Comparison of ENCODE assay signal across 17 mouse cellular contexts in genomic region chr1:83835965-83836364, GRCm38 (mm10).
"Had no signal": no experiment of that assay in that cellular context is flagged by ENCODE, and none has a peak within 500 bp of the region (broad histone marks: within the 10 kb centered on the region; RNA-seq: fewer than 3 reads in every experiment).

No protein-coding gene starts in this region.

- H3K27ac ChIP-seq: liver, embryonic 15.5 days; lung, embryonic 15.5 days; macrophage; midbrain, embryonic 13.5 days; neural tube, embryonic 12.5 days; stomach, embryonic 15.5 days; stomach, postnatal 0 days had no signal

- DNase-seq: liver, postnatal 0 days; lung, adult 2 months; lung, postnatal 14 days; lung, postnatal 36 days; right cerebral cortex, postnatal 14 days; thymus, adult 2 months; thymus, postnatal 25 days; thymus, postnatal 4 days had no signal

- ATAC-seq: liver, postnatal 0 days; lung, postnatal 0 days; midbrain, embryonic 13.5 days had no signal

- H3K4me2 ChIP-seq: liver, embryonic 15.5 days; lung, embryonic 15.5 days; midbrain, embryonic 13.5 days; neural tube, embryonic 12.5 days; stomach, embryonic 15.5 days had no signal

- H3K9me3 ChIP-seq: liver, embryonic 15.5 days; lung, embryonic 15.5 days; midbrain, embryonic 13.5 days; neural tube, embryonic 12.5 days; stomach, embryonic 15.5 days had no signal

- H3K9ac ChIP-seq: liver, embryonic 15.5 days; liver, postnatal 0 days; lung, embryonic 15.5 days; midbrain, embryonic 13.5 days; neural tube, embryonic 12.5 days; stomach, embryonic 15.5 days had no signal

- H3K36me3 ChIP-seq: liver, embryonic 15.5 days; lung, embryonic 15.5 days; midbrain, embryonic 13.5 days; neural tube, embryonic 12.5 days; stomach, embryonic 15.5 days had no signal

- H3K27me3 ChIP-seq: liver, embryonic 15.5 days; lung, embryonic 15.5 days; megakaryocyte, embryonic 14.5 days; midbrain, embryonic 13.5 days; neural tube, embryonic 12.5 days; stomach, embryonic 15.5 days had no signal

- H3K4me1 ChIP-seq: liver, embryonic 15.5 days; lung, embryonic 15.5 days; megakaryocyte, embryonic 14.5 days; midbrain, embryonic 13.5 days; neural tube, embryonic 12.5 days; stomach, embryonic 15.5 days had no signal

- H3K4me3 ChIP-seq: liver, embryonic 15.5 days; lung, embryonic 15.5 days; megakaryocyte, embryonic 14.5 days; midbrain, embryonic 13.5 days; neural tube, embryonic 12.5 days; stomach, embryonic 15.5 days had no signal
